Mouse (Mus musculus): ENCODE data around the gene Smim20.

GRCm38 (mm10) chr5:53296961-53297360 lies 30.1 kb downstream of the Smim20 start:
- no peak for TF ChIP-seq CTCF (IDR thresholded peaks at IDR 0.05; ENCODE audit: extremely low read depth, insufficient read depth, insufficient read length, insufficient replicate concordance)
- TF ChIP-seq POLR2A (IDR thresholded peaks at IDR 0.05; ENCODE audit: low read depth, low read length), result no peak

Data from spleen, adult 2 months (tissue).